Mouse (Mus musculus) layer of hippocampus, adult 9-10 months (tissue): Measurements from ENCODE around the gene Praf2.

Source experiments
- DNase-seq: peaks from one replicate; pipeline ENCODE4 v3.0.0; 2022; ENCODE audit warnings: low spot score

Praf2 gene

DNA sequence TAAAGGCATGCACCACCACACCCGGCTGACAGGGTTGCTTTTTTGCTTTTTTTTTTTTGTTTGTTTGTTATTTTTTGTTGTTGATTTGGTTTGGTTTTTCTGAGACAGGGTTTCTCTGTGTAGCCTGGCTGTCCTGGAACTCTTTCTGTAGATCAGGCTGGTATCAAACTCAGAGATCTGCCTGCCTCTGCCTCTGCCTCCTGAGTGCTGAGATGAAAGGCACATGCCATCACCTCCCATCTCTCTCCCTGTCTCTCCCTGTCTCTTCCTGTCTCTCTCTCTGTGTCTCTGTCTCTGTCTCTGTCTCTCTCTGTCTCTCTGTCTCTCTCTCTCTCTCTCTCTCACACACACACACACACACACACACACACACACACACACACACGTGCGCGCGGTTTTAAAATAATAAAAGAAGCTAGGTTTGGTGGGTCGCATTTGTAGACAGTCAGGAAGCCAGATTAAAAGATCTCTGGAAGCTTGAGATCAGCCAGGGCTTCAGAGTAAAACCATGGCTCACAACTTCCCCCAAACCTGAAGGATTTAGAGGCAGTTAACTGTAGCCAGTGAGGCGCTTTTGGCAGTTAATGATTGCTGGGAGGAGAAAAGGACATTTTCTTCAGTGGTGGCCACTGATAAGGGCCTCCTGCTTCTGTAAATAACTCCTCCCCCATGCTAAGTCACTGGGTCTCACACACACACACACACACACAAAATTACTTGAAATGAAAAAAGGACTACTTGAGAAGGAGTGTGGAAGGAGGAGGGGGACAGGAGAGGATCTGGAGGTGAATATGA is 50.4 kb downstream of the Praf2 start:
- no peak for DNase-seq

DNA sequence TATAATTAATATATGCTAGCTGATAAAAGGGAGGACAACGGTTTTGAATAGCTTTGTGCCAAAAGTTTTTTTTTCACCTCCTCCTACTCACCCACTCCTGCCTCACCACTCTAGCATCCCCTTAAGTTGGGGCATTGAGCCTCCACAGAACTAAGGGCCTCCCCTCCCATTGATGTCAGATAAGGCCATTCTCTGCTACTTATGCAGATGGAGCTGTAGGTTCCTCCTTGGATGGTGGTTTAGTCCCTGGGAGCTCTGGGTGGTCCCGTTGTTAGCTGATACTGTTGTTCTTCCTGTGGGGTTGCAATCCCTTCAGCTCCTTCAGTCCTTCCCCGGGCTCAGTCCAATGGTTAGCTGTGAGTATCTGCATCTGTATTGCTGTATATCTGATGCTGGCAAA is 51.1 kb downstream of the Praf2 start:
- no peak for DNase-seq
